Mouse (Mus musculus) cerebellum, postnatal 36 days (tissue): ENCODE measurements around the gene C87414.
"Not testable (repeated sequence)": the region's sequence is repeated elsewhere in the genome, so short reads cannot be mapped to it uniquely, and the experiment has no call there.

ENCODE experiments used
- DNase-seq, 2 experiments: peaks; one replicate each; pipeline ENCODE4 v3.0.0; 2021 to 2022; ENCODE audit warnings: mixed read lengths in 2 of 2

Gene C87414

DNA sequence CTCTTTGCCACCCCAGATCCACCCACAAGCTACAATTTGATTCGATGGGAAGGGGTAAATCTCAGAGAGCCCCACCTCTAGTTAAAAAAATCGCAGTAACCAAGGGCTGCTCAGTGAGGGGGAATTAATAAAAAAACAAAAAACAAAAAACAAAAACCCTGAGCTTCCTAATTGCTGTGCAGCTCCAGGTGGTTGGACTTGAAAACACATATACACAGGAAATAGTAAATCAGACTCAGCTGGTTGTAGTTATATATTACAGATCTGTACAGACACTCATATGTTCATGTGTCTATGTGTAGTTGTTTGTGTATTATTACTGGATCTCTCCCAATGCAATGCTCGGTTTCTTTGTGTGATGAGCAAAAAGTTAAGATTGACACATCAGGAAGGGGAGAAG lies at the start of gene C87414:
C87414 (minus strand) TSS at position 101 of the 400 bp plus-strand sequence.
- DNase-seq = not testable (repeated sequence)

GRCm38 (mm10) chr5:93684661-93685060 lies 13.3 kb upstream of the C87414 start:
- peak in 1 of 2 experiments; percentile 21 for DNase-seq
